Mouse (Mus musculus) embryo, embryonic 11 days (tissue): Measurements from ENCODE around the gene Crk.
A peak's percentile ranks its signal among the peaks of the same experiment; 100 is the strongest.

Experiments
- DNase-seq: peaks from one replicate; pipeline ENCODE4 v3.0.0-alpha.2; 2015

Gene Crk

DNA sequence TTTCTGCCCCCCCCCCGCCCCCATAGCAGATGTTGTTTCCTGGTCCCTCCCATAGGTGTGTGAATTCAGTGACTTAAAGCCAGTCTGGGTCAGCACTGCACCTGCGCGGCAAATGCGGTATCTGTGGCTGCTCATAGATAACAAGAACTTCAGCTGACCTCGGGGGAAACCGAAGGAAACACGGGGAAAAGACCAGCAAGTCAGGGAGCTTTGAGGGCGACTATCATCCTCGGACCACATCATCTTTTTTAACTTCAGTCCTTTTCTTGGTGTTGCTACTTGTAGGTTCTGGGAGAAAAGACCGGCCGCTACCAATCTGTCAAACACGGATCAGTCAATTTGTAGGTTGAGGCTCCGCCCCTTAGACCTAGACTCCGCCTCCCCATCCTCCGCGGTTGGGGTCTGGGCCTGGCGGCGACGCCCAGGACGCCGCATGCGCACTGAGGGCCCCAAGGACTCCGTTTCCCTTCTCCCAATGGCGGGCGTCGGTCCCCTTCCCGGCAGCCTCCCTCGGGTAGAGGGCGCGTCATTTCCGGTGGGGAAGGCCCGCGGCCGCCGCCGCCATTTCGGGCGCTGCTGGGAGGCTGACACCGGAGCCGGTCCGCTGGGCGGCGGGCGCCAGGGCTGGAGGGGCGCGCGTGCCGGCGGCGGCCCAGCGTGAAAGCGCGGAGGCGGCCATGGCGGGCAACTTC lies at the start of gene Crk:
Crk (plus strand) TSS at position 513 of the 692 bp plus-strand sequence.
- DNase-seq = peak; percentile 99

DNA sequence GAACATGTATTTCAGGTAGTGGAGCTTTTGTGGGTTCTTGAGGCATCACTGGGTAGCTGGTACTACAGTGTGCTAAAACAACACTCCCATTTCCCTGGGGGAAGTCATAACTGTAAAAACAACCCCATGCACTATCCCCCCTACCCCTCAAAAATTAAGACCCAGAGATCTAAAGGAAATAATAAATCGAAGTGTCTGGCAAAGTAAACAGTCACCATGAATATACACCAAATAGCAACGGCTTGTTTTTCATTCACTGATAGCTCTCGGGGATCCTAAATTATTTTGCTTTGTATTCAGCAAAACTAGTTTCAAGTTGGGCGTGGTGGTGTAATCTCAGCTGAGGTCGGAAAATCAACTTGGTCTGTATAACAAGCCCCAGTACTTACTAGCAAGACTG lies 49.0 kb upstream of the Crk start:
- DNase-seq = no peak

DNA sequence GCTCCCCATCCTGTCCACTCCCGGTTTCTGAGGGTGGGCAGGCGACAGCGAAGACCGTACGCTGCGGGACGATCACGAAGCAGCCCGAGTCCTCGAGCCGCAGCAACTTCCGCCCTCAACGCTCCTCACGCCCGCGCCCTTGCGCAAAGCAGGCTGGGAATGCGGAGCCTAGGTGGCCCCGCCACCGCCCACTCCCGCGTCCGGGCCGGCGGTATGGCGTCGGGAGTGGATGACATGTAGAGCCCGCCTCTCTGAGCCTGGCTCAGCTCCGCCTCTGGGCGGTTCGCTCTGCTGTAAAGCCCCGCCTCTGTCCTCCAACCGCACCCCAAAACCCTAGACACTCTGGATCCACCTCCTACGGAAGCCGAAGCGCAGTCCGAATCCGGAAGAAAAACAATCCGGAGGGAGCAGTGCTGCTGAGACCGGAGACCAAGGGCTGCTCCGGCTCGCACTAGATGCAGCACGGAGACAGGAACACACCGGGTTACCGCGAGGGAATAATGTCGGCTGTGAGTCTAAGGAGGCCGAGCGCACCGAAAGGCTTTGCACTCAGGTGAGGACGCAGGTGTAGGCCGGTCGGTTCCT lies 48.3 kb upstream of the Crk start, which contains the start of gene Inpp5k:
Inpp5k (plus strand) TSS at position 344 of the 585 bp plus-strand sequence.
- peak; percentile 99 for DNase-seq

DNA sequence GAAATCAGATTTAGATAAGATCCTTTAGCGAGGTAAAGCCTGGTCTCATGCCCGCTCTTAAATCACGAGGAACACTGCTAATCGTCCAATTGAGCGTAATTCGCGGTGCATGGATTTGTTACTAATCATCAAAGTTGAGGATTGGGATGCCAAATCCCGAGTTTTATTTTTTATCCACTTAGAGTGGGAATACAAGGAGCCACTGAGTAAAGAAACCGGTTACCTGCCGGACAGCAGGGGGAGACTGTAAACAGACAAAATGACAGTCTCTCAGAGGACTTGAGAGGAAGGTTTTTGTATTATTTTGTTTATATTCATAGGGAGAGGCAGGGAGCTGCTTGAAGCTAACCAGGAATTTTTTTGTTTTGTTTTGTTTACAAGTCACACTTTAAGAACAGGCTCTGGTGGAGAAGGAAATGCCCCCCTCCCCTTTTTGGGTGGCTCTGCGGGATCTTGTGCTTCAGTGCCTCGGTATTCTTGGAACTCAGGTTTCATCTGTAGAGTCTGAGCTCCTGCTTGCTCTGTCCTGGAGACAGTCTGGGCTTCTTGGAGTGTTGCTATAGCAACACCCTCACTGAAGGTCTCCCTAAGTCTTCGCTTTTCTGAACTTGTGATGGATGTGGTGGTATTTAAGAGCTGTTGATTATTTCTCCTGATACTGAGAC lies 47.4 kb upstream of the Crk start:
- DNase-seq = peak; percentile 37

DNA sequence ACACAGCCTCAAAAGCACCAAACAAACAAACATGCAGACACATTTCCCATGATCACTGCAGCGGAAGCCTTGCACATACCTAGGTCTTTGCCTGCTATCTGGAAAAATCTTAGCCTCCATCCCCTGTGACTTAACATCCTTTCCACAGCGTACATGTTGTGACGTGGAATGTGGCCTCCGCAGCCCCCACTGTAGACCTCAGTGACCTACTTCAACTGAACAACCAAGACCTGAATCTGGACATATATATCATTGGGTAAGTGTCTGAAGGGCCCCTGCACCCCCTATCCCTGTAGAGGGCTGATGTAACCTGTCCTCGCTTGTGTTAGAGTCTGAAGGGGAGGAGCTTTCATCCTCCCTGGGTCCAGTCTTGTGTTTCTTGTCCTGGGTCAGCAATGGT lies 46.1 kb upstream of the Crk start:
- no peak for DNase-seq

DNA sequence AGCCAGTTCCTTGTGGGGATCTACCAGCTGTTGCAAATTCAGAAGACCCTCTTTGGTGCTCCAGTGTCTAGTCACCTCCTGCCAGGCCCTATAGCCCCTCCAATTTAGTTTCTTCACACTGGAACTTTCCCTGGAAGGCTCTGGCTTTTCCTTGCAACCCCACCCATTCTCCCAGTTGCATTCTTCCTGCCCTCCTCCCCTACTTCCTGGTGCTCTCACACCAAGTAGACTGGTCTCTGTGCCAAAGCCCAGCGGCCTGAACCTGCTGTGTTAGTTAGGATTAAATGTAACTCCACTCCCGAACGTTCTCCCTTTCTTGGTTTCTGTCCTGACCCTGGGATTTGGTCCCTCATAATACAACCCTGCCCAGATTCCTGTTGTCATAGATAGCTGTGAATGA lies 44.3 kb upstream of the Crk start:
- no peak for DNase-seq

DNA sequence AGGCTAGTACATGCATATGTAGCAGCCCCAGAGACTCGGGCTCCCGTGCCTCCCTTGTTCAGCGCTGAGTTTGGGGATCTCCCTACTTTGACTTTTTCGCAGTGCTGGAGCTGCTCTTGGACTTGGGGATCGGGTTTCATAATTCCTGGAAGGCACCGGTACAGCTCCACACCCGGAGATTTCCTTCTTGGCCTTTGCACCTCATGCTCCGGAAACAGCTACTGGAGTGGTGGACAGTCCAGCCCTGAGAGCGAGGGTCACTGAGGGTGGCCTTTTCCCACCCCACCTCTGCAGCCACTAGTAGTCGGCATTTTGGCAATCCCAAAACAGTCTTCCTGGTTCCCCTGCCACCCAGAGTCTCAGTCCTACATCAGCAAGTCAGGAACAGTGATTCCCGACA lies 43.7 kb upstream of the Crk start:
- DNase-seq = no peak

DNA sequence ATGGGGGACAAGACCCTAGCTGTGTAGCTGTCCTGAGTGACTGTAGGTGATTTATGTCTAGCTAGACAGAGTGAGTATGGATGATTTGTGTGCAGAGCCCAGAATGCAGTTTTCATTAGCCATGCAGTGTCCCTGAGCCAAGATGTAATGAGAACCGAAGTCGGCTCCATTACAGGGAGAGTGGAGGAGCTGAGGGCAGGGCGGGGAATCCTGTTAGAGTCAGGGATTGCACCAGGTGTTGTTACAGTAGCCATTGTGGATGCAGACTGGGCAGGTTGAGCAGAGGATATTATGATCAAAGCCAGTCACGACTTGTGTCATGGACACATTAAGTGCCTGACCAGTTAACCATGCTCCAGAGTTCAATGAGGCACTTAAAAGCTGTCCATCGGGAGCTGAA lies 35.7 kb upstream of the Crk start:
- DNase-seq = no peak

DNA sequence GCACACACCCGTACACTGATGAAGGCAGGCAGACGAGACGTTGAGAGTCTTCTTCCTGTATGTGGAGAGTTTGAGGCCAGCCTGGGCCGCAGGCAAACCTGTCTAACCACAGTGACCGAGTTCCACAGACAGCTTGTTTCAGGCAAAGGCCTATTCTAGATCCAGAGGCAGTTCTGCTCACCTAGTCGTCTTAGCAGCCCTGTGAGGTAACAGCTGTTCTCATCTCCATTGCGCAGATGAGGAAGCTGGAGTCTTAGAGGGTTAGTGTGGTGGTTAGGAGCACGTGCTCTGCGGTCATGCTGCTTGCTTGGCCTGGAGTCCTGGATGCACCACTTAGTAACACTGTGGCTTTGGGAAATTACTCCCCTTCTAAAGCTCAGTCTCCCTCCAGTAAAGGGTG lies 34.4 kb upstream of the Crk start:
- DNase-seq = no peak

DNA sequence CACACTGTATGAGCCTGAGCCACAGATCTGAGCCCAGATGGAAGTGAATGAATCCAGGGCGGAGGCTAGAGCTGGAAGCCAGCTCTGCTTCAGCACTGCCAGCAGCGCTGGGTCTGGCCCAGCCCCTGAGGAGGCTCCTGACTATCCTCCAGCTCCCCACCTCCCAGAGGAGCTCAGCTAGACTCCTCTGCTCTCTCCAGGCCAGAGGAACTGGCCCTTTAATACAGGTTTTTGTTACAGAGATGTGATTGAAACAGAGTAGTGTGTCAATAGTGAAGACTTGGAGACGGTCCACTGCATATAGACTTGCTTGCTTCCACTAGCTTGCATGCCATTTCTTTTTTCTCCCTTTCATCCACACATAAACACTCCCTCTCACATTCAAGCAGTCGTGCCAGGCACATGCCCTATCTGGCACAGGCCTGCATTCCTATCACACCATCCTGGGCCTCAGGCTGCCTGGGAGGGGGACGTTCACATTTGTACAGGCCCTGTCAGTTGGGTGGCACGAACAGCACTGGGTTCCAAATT lies 31.3 kb upstream of the Crk start:
- DNase-seq = no peak

DNA sequence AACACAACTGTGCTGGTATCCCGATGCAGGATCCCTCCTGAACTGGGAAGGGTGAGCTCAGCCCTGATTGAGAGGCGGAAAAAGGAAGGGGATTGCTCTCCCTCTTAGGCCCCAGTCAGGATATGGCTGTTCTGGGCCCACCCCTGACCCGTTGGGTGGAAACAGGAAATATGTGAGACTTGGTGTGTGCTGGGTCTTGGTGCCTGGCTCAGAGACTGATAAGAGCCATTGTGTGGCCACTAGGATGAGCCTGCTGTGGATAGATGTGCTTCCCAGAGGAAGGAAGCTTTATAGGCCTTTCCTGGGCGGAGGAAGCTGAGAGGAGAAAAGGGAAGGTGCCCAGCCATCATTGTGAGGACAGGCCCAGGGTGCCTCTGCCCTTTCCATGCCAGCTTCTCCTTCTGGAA lies 29.9 kb upstream of the Crk start:
- DNase-seq = no peak

DNA sequence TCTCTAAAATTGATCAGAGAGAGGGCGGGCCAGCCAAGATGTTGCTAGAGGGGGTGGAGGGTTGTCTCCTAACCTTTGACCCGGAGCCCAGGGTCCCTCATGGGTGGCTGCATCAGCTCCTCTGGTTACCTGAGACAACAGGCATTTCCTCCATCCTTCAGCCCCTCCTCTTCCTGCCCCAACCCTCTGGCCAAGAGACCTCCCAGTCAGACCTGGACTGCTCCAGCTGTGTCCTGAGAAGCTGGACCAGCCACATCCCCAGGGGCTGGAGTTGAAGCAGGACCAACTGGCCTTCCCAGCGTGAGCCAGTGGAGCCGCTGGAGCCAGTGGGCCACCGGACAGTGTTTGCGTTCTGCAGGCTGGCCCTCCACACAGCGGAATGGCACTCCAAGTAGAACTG lies 28.7 kb upstream of the Crk start, which contains the start of gene Myo1c:
Myo1c (plus strand) TSS at position 194 of the 400 bp plus-strand sequence.
- no peak for DNase-seq

DNA sequence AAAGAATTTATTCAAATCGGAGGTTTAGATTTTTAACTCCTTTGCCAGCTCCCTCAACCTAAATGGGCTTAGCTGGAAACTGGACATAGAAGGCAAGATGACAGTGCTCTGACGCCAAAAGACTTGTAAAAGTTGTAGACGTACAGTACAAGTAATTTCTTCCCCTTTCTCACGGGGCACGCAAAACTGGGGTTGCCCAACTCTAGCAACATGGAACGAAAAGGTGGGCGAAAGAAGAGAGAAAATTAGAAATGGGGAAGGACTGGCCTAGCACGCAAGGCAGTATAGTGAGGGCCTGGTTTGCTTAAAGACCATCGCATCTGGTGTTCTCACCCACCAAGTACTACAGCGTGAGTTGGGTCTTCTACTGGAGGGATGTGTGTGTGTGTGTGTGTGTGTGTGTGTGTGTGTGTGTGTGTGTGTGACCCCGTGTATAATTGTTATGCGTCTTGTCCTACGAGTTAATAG lies 28.1 kb upstream of the Crk start:
- no peak for DNase-seq

DNA sequence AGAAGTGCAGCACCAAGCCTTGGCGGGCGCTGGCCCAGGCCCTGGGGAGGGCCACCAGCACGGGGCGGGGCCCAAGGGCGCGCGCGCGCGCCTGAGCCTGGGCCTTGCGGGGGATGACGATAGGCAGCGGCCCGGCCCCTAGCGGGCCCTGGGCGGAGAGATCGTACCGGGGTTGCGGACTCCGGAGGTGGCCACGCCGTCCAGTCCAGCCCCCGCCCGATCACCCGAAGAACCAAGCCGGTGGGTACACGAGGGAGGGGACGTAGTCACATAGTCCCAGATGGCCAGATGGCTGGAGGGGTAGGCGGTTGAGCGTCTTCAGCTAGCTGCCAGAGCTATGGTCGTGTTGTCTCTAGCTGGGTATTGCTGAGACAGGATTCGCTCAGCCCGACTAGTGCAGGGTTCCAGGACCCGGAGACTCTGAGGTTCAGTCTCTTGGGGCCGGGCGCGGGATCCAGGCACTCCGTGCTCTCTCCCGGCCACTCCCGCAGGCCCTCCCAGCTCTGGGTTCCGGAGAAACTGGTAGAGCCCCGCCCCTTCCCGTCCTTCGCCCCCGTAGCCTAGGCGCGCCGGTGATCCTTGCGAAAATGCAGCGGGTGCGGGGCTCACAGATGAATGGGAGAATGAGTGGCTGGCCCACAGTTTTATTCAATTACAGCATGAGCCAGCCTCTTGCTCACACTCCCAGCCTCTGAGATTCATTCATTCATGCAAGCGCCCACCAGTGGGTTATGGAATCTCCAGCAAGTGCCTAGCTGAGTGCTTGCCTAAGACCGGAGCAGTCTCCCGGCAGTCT lies 27.4 kb upstream of the Crk start:
- DNase-seq = peak; percentile 81

DNA sequence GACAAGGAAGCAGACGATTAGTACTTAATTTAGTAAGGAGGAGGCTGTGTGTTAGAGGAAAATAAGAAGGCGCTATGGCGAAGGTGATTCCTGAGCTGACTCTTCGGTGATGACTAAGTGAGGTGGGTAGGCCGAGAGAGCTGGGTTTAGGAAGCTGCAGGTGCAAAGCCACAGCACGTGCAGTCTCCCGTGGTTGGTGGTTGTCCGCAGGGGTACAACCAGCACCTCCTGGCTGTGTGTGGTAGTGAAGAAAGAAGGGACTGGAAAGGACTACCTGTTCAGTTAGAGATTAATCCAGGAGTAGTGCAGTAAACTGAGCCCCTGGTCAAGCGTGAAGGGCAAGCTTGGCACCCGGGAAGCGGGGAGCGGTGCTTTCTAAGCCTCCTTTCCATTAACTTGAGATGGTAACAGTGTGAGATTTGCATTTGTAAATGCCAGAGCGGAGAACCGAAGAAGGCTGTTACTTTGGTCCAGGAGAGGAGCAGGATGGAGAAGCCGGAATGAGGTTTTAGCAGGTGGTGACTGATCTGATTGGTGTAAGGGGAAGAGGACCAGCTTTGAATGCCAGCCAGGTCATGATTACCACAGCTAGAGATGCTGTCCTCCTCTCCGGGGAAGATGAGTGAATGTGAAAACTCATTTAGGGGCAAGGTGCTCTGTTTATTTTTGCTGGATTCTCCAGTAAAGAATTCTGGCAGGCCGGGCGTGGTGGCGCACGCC lies 26.7 kb upstream of the Crk start:
- no peak for DNase-seq

DNA sequence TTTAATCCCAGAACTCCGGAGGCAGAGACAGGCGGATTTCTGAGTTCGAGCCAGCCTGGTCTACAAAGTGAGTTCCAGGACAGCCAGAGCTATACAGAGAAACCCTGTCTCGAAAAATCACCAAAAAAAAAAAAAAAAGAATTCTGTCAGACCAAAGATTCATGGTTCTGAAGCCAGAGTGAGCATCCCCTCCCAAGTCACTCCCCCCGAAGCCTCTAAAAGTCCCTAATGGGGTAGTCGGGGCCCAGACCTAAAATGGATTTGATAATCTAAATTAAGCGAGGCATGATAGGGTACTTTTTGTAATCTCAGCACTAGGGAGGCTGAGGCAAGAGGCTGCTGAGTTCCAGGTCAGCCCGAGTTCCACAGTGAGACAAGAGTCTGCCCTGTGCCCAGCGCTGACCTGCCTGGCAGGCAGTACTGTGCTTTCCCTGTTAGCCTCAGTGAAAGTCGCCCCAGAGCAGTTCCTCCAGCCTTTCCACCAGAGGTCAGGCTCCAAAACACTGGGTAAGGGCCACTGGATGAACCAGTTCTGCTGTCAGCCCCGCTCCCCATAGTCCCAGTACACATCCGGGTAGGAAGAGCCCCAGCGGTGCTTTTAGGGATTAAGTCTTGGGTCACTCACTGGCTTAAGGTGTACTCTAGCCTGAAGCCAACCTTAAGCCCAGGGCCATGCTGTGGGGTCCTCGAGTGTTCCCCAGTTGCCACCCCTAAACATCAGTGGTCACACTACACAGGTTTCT lies 25.9 kb upstream of the Crk start:
- no peak for DNase-seq

DNA sequence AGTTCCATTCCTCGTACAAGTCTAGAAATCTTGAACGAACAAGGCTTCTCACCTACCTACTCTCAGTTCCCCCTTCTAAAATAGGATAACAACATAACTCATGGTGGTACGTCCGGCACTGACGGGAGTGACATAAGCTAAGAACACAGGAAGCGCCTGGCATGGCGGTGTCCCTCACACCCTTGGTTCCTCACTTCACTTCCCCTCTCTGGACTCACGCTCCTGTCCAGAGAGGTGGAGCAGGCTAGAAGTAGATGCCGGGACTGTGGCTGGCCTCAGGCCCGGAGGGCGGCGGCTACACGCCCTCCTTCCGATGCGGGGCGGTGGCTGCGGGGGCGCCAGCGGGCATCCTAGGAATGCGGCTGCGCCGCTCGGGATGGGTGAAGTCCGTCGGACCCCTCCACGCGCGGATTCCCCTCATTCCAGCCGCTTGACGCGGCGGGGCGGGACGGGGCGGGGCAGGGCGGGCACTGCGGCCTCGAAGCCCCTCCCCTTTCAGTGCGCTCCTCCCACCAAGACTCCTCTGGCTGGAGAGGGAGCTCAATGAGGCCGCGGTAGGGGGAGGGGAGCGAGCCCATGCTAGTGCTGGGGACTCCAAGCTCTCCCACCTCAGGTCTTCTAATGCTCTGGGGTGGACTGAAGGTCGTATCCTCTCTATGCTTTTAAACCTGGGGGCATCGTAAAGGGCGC lies 25.1 kb upstream of the Crk start:
- DNase-seq = peak; percentile 92

DNA sequence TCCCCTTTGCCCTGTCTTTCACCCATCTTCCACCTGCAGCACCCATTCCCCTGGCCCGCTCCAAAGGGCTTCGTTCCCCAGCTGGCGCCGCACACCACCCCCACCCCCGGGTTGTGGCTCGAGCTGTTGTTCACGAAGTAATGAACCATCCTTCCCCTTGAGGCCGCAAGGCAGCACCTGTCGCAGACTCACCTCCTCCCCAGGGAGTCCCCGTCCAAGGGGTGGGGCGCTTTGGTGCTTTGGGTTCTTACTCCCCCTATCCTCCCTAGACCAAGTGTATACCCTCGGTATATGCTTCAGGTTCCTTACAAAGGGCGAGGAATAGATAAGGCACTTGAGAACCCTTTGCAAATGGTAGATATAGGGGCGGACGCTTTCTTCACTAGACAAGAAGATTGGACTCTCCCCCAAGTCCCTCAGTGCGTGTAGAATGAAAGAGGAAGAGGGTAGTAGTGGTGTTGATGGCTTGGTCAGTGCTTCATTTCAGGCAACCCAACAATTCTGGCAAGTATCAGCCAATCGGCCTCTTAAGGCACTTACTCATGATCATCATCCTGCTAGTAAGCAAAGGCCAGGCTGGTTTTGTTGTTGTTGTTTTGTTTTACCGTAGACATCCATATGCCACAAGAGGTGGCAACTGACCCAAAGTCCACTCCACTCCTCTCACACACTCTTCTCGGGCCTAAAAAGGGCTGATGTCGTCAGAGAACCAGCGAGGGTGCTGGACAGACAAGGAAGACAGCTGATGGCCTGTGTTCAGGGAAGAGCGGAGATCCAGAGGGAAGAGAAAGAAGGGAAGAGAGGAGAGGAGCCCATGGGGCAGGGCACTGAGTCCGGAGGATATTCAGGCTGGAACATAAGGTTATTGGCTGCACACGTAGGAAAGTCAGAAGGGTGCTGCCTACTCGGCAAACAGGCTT lies 24.3 kb upstream of the Crk start:
- no peak for DNase-seq

DNA sequence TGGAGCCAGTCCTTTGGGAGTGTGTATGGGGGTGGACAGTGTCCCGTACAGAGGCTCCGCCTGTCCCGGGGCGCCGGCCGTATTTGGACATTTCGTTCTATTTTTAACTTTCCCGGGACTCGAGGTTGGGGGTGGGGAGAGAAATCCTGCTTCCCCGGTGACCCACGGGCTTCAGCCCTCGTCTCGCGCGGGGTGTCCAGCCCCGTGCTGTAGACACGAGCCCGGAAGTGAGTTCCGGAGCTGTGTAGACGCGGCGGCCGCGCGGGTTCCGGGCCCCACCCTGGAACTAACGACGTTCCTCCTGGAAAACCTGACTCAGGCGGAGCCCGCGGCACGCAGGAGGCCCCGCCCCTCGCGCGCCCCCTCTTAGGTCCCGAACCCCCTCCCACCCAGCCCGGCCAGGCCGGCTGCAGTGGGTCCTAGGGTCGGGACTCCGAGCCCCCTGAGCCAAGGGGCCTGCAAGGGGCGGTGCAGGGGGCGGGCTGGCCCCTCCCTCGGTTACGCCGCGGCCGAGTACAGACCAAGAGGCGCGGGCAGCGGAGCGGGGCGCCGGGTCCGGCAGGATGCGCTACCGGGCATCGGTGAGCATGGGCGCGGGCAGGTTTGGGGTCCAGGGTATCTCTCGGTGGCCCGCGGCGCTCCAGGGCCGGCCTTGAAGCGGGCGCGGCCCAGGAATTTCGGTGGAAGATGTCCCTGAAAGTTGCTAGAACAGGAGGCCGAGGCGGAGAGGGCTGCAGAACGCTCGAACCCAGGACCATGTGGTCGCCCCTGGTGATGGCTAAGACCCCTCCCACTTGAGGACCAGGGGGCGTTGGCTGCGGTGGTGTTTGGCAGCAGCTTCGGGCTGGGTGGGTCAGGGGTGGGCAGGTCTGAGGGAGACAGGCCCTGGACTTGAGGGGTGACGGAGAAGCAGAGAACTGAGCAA lies 23.2 kb upstream of the Crk start:
- DNase-seq = peak; percentile 83
